Mouse (Mus musculus): ENCODE results near the gene Appl2. TPM values are rescaled to one million over a fixed set of nuclear protein-coding genes. Genes with fewer than 3 reads are reported as not detected.

The Appl2 gene
- polyA plus RNA-seq, 1 experiment: 102 TPM

GRCm38 (mm10) chr10:83594526-83594925, 54.0 kb downstream of the Appl2 start:
- DNase-seq (ENCODE audit: extremely low spot score in 1 of 2, low spot score in 1 of 2): no peak

DNA sequence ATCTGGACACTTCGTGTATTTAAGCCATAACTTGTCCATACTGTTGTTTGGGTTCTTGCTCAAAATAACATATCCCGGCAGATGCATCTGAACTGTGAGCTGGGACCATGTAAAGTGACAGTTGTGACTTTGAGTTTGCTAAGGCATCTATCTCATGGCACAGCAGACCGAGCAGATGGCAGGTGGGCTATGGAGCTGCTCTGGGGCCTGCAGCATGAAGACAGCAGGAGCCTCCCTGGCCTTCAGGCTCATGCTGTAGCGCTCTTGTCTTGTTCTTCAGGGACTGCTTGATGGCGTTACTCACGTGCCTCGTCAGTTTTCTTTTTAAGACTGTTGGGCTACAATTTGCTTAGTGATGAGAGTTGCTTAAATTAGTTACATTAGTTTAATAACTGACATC, 55.9 kb downstream of the Appl2 start:
- no peak for DNase-seq (ENCODE audit: extremely low spot score in 1 of 2, low spot score in 1 of 2)

- DNase-seq (ENCODE audit: extremely low spot score in 1 of 2, low spot score in 1 of 2): peak in 1 of 2 experiments; percentile 20
Measured at GRCm38 (mm10) chr10:83590801-83591200, 57.7 kb downstream of the Appl2 start.

DNA sequence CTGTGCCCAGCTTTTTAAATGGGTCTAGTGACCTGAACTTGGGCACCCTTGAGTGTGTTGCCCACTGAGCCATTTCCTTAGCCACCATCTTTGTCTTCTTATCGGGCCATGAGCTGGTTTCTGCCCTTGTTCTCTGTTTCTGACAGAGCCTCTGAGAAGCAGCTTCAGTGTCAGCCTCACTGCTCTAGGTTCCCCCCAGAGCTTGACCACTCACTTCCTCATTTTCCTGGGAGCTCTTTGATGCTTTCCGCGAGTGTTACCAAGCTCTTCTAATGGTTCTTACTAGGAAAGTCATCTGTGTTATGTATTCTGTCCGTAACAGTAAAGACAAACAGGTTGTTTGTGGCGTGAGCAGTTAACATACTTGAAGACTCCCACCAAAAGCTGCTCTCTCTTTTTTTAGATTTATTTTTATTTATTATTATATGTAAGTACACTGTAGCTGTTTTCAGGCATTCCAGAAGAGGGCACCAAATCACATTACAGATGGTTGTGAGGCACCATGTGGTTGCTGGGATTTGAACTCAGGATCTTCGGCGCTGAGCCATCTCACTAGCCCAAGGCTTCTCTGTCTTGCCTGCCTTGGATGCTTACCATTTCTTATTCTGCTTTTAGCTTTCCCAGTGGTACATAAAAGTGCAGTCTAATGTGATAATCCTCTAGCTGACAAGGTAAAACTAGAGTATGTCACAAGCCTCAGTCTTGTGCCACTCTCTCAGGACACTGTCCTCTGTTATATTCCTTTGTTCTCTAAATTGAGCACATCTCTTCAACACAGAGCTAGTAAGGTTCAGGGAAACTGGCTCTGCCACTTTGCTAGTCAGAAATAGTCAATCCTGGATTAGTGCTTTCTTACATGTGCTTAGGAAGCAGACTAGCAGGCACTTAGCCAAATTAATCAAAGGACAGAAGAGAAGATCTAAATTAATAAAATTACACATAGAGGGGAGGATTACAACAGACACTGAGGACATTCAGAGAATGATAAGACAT, 82.8 kb downstream of the Appl2 start:
- no peak for DNase-seq (ENCODE audit: extremely low spot score in 1 of 2, low spot score in 1 of 2)

- no peak for DNase-seq (ENCODE audit: extremely low spot score in 1 of 2, low spot score in 1 of 2)
Measured at GRCm38 (mm10) chr10:83563005-83563404, 85.5 kb downstream of the Appl2 start.

Other genes starting within 250 kb of the Appl2 start
- gene Aldh1l2, start 114.6 kb downstream of the Appl2 start, polyA plus RNA-seq (2012; rRNA removed): 2.5 and 3.6 TPM in 2 replicates
- gene Washc4, start 105.0 kb downstream of the Appl2 start, polyA plus RNA-seq (2012; rRNA removed): 14.4 and 15.6 TPM in 2 replicates
- 20.6 and 24.0 TPM in 2 replicates for gene 1500009L16Rik, start 74.1 kb upstream of the Appl2 start, polyA plus RNA-seq (2012; rRNA removed)

Data from frontal cortex, adult 2 months (tissue).